ENCODE assay signal across 7 mouse cellular contexts in the genomic region with DNA sequence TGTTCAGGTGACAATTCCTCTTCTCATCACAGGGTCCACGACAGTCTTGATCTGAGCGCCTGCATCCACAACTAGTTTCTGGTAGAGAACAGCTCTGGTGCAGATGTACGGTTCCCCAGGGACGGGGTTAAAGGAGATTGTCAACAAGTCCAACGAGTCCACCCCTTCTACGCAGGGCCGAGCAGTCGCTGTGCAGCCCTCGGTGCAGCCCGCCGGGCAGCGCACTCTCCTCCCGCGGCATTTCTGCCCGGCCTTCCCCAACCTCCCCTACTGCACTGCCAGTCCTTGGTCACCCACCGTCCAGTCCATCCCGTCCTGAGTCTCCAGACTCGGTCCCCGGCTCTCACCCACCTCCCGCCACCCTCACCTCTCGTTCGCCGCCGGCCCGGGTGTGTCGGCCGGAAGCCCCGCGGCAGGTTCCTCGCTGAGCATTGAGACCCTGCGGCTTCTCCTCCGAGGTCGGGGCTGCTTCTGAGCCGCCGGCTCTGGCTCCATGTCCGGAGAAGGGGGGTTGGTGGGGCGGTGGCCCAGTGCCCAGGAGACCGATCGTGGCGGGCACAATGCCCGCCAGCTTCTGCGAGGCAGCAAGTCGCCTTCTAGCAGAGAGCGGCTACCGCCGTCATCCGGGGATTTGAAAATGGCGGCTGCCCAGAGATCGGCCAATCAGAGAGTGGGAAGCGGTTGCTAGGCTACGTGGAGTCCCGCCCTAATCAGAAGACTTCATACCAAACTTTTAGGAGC. TPM values are rescaled to one million over a fixed set of nuclear protein-coding genes. Genes with fewer than 3 reads are reported as not detected.
DNase-seq lines count a peak whose midpoint lies in the region; ATAC-seq lines count a peak whose summit lies in the region.

Net1 (minus strand) TSS at position 650 of the 741 bp plus-strand sequence.
Tubal3 (plus strand) TSS at position 704 of the 741 bp plus-strand sequence.

- peak within 1 kb of the TSS; percentile 95 for H3K4me3 ChIP-seq in embryonic facial prominence, embryonic 10.5 days
- peak within 1 kb of the TSS; percentile 86 for H3K4me3 ChIP-seq in limb, embryonic 11.5 days (ENCODE audit: low read depth, low read length)
- peak within 1 kb of the TSS; percentile 81 for H3K4me3 ChIP-seq in midbrain, embryonic 14.5 days (replicated peaks; ENCODE audit: low read depth, low read length)

- peak within 1 kb of the TSS; percentile 88 for H3K9ac ChIP-seq in limb, embryonic 11.5 days (ENCODE audit: low read length)
- peak within 1 kb of the TSS; percentile 70 for H3K9ac ChIP-seq in midbrain, embryonic 14.5 days (replicated peaks; ENCODE audit: low read length)

- H3K4me2 ChIP-seq in limb, embryonic 11.5 days (ENCODE audit: low read depth, severe bottlenecking) = peak within 1 kb of the TSS; percentile 41
- H3K4me2 ChIP-seq in midbrain, embryonic 14.5 days (ENCODE audit: low read length) = peak within 1 kb of the TSS; percentile 72

- peak; percentile 92 for DNase-seq in adrenal gland, postnatal 10 days
- DNase-seq in embryonic facial prominence, embryonic 10.5 days (ENCODE audit: low spot score) = peak; percentile 94
- peak; percentile 98 for DNase-seq in heart, adult 11 months
- peak; percentile 92 for DNase-seq in kidney, adult 18-20 months
- peak; percentile 96 for DNase-seq in limb, embryonic 11.5 days (ENCODE audit: low spot score)
- DNase-seq in midbrain, embryonic 14.5 days = peak; percentile 94
- DNase-seq in spleen, adult 18-20 months = peak; percentile 73 to 84

- peaks cover 8% of the 10 kb centered on the region for H3K4me1 ChIP-seq in embryonic facial prominence, embryonic 10.5 days
- H3K4me1 ChIP-seq in limb, embryonic 11.5 days (ENCODE audit: control insufficient read depth, insufficient read depth, low read length) = no peaks in the 10 kb centered on the region
- no peaks in the 10 kb centered on the region for H3K4me1 ChIP-seq in midbrain, embryonic 14.5 days (ENCODE audit: control insufficient read depth, insufficient read depth, low read length)

- peak within 1 kb of the TSS; percentile 98 for H3K27ac ChIP-seq in embryonic facial prominence, embryonic 10.5 days (replicated peaks)
- no peak within 1 kb of the TSS for H3K27ac ChIP-seq in limb, embryonic 11.5 days (replicated peaks; ENCODE audit: low read depth, low read length)
- 0 out of 2 replicates have a peak within 1 kb of the TSS, but pooled peaks have one; percentile 45 for H3K27ac ChIP-seq in midbrain, embryonic 14.5 days (replicated peaks; ENCODE audit: low read depth, low read length)

- ATAC-seq in limb, embryonic 11.5 days (ENCODE audit: insufficient number of reproducible peaks, low FRiP score, low TSS enrichment, low read depth) = peak; percentile 96
- ATAC-seq in midbrain, embryonic 14.5 days (ENCODE audit: low FRiP score, low TSS enrichment) = peak; percentile 98

- under 1% methylated on average over 52 of the region's 52 CpGs for WGBS in embryonic facial prominence, embryonic 10.5 days
- under 1% methylated on average over 52 of the region's 52 CpGs for WGBS in limb, embryonic 11.5 days
- WGBS in midbrain, embryonic 14.5 days = under 1% methylated on average over 52 of the region's 52 CpGs

- peaks cover 7% of the 10 kb centered on the region; the same call in 1 of the 2 replicates for H3K9me3 ChIP-seq in embryonic facial prominence, embryonic 10.5 days
- no peaks in the 10 kb centered on the region for H3K9me3 ChIP-seq in limb, embryonic 11.5 days (ENCODE audit: control insufficient read depth, low read length)
- no peaks in the 10 kb centered on the region for H3K9me3 ChIP-seq in midbrain, embryonic 14.5 days (ENCODE audit: control insufficient read depth, low read length)

- H3K36me3 ChIP-seq in embryonic facial prominence, embryonic 10.5 days (replicated peaks) = peaks cover 36% of the 10 kb centered on the region
- H3K36me3 ChIP-seq in limb, embryonic 11.5 days (ENCODE audit: control insufficient read depth, insufficient read depth, low read length) = 0 out of 2 replicates have a peak, but pooled peaks cover 6% of the 10 kb centered on the region
- no peaks in the 10 kb centered on the region for H3K36me3 ChIP-seq in midbrain, embryonic 14.5 days (ENCODE audit: control insufficient read depth, insufficient read depth, low read length)

- no peaks in the 10 kb centered on the region for H3K27me3 ChIP-seq in embryonic facial prominence, embryonic 10.5 days (replicated peaks; ENCODE audit: low read depth, poor library complexity, severe bottlenecking)
- no peaks in the 10 kb centered on the region for H3K27me3 ChIP-seq in limb, embryonic 11.5 days (ENCODE audit: control insufficient read depth, insufficient read depth, low read length)
- H3K27me3 ChIP-seq in midbrain, embryonic 14.5 days (ENCODE audit: control insufficient read depth, insufficient read depth, low read length) = no peaks in the 10 kb centered on the region

RNA-seq across cellular contexts. Expression of gene Net1, which starts in this region (rescaled TPM):
- total RNA-seq in adrenal gland, postnatal 10 days (2021) = 10 to 100 TPM; 56.1 to 98.2 TPM
- polyA plus RNA-seq in embryonic facial prominence, embryonic 10.5 days (2016; fragmentation: Nextera tagmentation; extraction: Ambion mirVana) = 100.0 and 117 TPM in 2 replicates
- polyA plus RNA-seq in limb, embryonic 11.5 days (2014; fragmentation: Nextera tagmentation; extraction: Ambion mirVana) = 95.9 and 101 TPM in 2 replicates
- polyA plus RNA-seq in midbrain, embryonic 14.5 days (2014; fragmentation: Nextera tagmentation; extraction: Ambion mirVana) = 5.0 and 8.5 TPM in 2 replicates

RNA-seq across cellular contexts. Expression of gene Tubal3, which starts in this region (rescaled TPM):
- total RNA-seq in adrenal gland, postnatal 10 days (2021) = not detected
- polyA plus RNA-seq in embryonic facial prominence, embryonic 10.5 days (2016; fragmentation: Nextera tagmentation; extraction: Ambion mirVana) = not detected in 2 replicates
- not detected in 2 replicates for polyA plus RNA-seq in limb, embryonic 11.5 days (2014; fragmentation: Nextera tagmentation; extraction: Ambion mirVana)
- not detected in 2 replicates for polyA plus RNA-seq in midbrain, embryonic 14.5 days (2014; fragmentation: Nextera tagmentation; extraction: Ambion mirVana)

Comparison
In these comparisons a context has a peak if more than half of its experiments do, and no peak if none do; other contexts are left out.
1. RNA of gene Net1 (polyA plus RNA-seq): 100.0 to 117 TPM in embryonic facial prominence, embryonic 10.5 days and 95.9 to 101 TPM in limb, embryonic 11.5 days; 5.0 to 8.5 TPM in midbrain, embryonic 14.5 days; every median in the first group is over 10 times any median in the second.
2. Peak in every context shown above with its lines, with median percentiles within 50 percentile points of each other: DNase-seq and H3K4me3 ChIP-seq.